Mouse (Mus musculus) hindbrain, embryonic 10.5 days (tissue): ENCODE measurements at regions not wholly inside any gene's neighbourhood (a gene's known extent, or its start where the extent isn't known, plus 50 kb on each side); places are given as distances from the start of the nearest gene placed in this dataset.

Experiments used
- DNase-seq: peaks from one replicate; pipeline ENCODE4 v3.0.0-alpha.2; 2017; ENCODE audit warnings: low spot score
- H3K27ac ChIP-seq: fragments of 300-500 bp; sonication (generic); 2 replicates; pipeline ENCODE4 v1.5.1; 2016; ENCODE audit warnings: mild to moderate bottlenecking, moderate library complexity
- H3K27me3 ChIP-seq: fragments of 300-500 bp; sonication (generic); 2 replicates; pipeline ENCODE4 v1.6.1; 2016; ENCODE audit warnings: mild to moderate bottlenecking; ENCODE audit not compliant: poor library complexity, insufficient read depth, severe bottlenecking
- H3K36me3 ChIP-seq: fragments of 300-500 bp; sonication (generic); 2 replicates; pipeline ENCODE4 v1.6.1; 2016; ENCODE audit warnings: mild to moderate bottlenecking, moderate library complexity
- H3K4me1 ChIP-seq: fragments of 300-500 bp; sonication (generic); replicated peaks from 2 replicates; pipeline ENCODE4 v1.6.1; 2016; ENCODE audit warnings: mild to moderate bottlenecking
- H3K4me3 ChIP-seq: fragments of 300-500 bp; sonication (generic); 2 replicates; pipeline ENCODE4 v1.5.1; 2016; ENCODE audit warnings: mild to moderate bottlenecking, moderate library complexity
- H3K9me3 ChIP-seq: fragments of 300-500 bp; sonication (generic); 2 replicates; pipeline ENCODE4 v1.6.1; 2016; ENCODE audit warnings: mild to moderate bottlenecking, moderate library complexity
- WGBS: fragments of 180-500 bp; shearing (Covaris S2); methylation state at CpG from one replicate; pipeline ENCODE4 v1.1.7; 2016; 5-methylcytosine and 5-hydroxymethylcytosine counted together

DNA sequence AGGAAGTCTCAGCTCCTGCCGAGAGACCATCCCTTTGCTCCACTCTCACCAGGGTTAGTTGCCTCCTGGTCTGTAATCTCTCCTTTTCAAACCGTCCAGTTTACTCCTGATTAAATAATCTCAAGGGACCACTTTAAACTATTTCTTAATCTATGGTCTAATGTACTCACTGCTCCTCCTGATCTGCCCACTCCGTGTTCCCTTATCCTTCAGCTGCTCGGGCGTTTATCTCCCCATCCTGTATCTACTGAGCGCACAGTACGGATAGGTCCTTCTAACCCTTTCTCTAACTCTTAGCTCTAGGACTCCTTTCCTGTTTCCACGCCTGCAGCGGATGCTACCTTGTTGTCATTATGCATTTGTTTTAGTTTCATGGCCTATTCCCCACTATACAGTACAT is 67.1 kb upstream of the Picalm start:
- no peaks in the 10 kb centered on the region for H3K9me3 ChIP-seq
- no peaks in the 10 kb centered on the region for H3K36me3 ChIP-seq
- no peak for DNase-seq
- H3K27ac ChIP-seq: no peak overlapping the region
- H3K4me3 ChIP-seq: no peak overlapping the region
- peaks cover 14% of the 10 kb centered on the region; the same call in 1 of the 2 replicates for H3K4me1 ChIP-seq
- H3K27me3 ChIP-seq: no peaks in the 10 kb centered on the region
- WGBS: 89% methylated on average over 9 of the region's 9 CpGs

DNA sequence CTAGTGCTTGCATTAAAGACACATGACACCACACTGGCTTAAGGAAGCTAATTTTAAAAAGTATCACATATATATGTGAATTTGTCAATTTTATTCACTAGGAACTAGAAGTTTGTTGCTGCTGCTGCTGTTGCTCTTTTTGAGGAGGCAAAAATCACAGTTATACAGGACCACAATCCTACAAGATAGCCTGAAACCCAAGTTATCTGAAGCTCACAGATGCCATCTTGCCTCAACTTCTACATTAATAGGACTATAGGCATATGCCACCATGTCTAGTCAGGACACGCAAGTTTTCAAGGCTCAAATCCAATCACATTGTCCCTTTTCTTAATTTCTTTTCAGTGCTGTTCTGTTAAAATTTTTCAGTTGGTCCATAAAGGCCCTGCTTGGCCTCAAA is 65.8 kb upstream of the Picalm start:
- Histone ChIP-seq H3K27me3 (no peaks in the 10 kb centered on the region), H3K4me3 (no peak overlapping the region), H3K36me3 (no peaks in the 10 kb centered on the region), H3K9me3 (no peaks in the 10 kb centered on the region), H3K4me1 (peaks cover 17% of the 10 kb centered on the region; the same call in 1 of the 2 replicates), H3K27ac (no peak overlapping the region)
- 94% methylated on average over 1 of the region's 1 CpGs for whole genome bisulfite sequencing
- DNase-seq: no peak

DNA sequence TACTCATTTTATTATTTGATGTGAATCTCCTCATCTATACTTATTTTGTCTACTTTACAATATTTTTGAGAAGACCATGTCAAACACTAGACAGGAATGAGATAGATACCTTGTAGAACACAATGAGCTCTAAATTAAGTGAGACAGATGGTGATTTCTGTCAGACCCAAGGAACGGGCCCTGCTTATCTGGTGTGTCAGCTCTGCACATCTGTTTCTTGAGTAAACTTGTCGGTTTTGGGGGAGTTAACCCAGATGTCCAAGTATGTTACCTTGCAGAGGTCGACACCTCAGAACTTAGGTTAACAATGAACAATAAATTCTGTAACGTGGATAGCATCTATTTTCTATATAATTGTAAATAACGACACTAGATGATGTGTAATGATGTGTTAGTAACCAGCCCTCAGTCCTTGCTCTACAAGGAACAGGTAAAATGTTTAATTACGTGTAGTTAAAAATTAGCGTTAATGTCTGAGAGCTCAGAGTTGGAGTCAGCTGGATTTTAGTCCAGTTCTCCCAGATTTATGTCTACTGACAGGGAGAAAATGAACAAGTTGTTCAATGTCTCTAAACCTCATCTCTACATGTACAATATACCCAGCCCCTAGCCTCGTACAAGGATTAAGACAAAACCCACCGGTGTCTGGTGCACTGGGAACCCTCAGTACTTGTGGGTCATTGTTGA is 64.6 kb upstream of the Picalm start:
- 82% methylated on average over 9 of the region's 9 CpGs for WGBS
- H3K9me3 ChIP-seq: no peaks in the 10 kb centered on the region
- H3K27ac ChIP-seq: no peak overlapping the region
- H3K27me3 ChIP-seq: no peaks in the 10 kb centered on the region
- no peaks in the 10 kb centered on the region for H3K36me3 ChIP-seq
- 0 out of 2 replicates have a peak, but pooled peaks cover 5% of the 10 kb centered on the region for H3K4me1 ChIP-seq
- no peak overlapping the region for H3K4me3 ChIP-seq
- no peak for DNase-seq

DNA sequence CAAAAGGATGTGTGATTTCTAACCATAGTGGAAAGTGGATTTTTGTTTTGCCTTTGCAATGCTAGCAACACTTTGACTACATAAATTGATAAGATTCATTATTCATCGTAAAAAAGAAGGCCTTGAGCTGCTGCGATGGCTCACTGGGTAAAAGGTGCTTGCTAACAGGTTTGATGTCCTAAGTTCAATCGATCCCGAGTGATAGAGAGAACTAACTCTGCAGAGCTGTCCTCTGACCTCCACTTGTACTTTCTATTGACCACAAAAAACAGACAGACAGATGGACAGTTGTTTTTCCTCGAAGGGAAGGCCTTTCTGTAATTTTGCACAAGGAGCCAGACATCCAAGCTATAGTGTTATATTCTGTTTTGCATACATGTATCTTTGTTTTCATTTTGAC is 63.7 kb upstream of the Picalm start:
- Histone ChIP-seq H3K36me3 (no peaks in the 10 kb centered on the region), H3K4me1 (0 out of 2 replicates have a peak, but pooled peaks cover 4% of the 10 kb centered on the region), H3K27me3 (no peaks in the 10 kb centered on the region), H3K27ac (no peak overlapping the region), H3K4me3 (no peak overlapping the region), H3K9me3 (no peaks in the 10 kb centered on the region)
- DNase-seq: no peak
- 91% methylated on average over 5 of the region's 5 CpGs for WGBS

DNA sequence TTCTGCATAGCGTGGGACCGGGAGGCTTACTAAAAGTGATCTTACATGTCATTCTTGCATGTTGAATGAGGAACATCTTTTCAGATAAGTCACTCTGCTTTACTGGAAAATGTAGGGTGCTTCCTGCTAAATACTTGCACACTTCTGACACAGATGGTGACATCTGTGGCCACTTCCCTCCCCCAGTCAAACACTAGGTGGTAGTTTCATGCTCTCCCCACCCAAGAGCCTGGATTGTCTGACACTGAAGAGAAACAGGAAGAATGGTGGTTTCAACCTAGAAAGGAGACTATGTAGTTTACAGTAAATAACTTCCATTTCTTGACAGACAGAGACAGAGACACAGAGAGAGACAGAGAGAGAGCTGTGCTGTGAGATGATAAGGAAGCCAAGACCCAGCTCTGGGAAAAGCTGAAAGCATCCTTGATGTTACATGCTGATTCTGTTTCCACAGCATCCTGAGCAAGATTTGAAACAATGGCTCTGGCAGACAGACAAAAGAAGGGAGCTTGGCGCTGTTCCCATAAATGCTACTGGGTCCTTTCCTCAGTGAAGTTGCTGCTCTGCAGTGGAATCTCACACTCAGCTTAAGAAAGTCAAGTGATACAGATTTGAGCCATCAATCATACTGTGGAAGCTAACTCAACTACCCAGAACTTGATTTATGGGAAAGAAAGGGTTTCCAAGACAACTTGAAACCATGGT is 61.9 kb upstream of the Picalm start:
- WGBS: 87% methylated on average over 3 of the region's 3 CpGs
- Histone ChIP-seq H3K9me3 (no peaks in the 10 kb centered on the region), H3K27ac (no peak overlapping the region), H3K27me3 (no peaks in the 10 kb centered on the region), H3K4me3 (no peak overlapping the region), H3K36me3 (no peaks in the 10 kb centered on the region), H3K4me1 (0 out of 2 replicates have a peak, but pooled peaks cover 4% of the 10 kb centered on the region)
- no peak for DNase-seq

DNA sequence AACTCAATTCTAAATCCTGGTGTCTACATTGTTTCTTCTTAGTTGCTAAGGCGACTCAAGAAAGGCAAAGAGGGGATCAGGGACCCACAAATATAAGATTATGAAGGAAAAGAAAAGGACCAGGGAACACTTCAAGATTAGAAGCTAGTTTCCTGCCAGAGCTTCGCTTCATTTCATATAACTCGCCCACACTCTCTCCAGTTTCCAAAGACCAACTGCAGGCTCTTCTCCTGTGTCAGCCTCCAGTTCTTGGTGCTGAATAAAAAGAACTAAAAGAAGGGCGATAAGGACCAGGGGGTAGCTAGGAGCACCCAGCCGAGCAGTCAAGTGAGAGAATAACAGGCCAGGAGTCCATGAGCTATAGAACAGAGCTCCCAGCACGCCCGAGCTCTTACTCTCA is 59.7 kb upstream of the Picalm start:
- no peaks in the 10 kb centered on the region for H3K9me3 ChIP-seq
- H3K27me3 ChIP-seq: no peaks in the 10 kb centered on the region
- WGBS: 79% methylated on average over 7 of the region's 7 CpGs
- H3K4me1 ChIP-seq: 0 out of 2 replicates have a peak, but pooled peaks cover 4% of the 10 kb centered on the region
- H3K27ac ChIP-seq: no peak overlapping the region; the same call in 1 of the 2 replicates
- DNase-seq: no peak
- no peaks in the 10 kb centered on the region for H3K36me3 ChIP-seq
- no peak overlapping the region for H3K4me3 ChIP-seq

DNA sequence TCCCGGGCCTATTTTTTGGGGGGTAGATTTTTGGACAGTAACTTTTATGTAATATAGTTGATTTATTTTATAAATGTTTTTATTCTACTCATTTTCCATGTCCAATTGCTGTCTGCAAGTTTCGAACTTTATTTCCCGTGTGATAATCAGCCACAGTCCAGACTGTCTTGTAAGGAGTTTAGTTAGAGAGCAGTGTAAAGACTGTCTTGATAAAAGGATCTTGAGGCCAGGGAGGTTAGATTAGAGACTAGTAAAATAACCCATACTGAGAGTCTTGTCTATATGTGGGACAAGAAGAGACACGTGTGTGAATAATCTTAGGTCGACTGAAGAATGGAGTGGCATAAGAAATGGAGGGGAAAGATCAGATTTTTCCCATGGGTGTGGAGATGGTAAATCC is 56.1 kb upstream of the Picalm start:
- Histone ChIP-seq H3K27ac (no peak overlapping the region), H3K9me3 (no peaks in the 10 kb centered on the region), H3K4me3 (no peak overlapping the region), H3K27me3 (no peaks in the 10 kb centered on the region), H3K36me3 (no peaks in the 10 kb centered on the region), H3K4me1 (no peaks in the 10 kb centered on the region)
- DNase-seq: no peak
- 89% methylated on average over 5 of the region's 5 CpGs for WGBS

DNA sequence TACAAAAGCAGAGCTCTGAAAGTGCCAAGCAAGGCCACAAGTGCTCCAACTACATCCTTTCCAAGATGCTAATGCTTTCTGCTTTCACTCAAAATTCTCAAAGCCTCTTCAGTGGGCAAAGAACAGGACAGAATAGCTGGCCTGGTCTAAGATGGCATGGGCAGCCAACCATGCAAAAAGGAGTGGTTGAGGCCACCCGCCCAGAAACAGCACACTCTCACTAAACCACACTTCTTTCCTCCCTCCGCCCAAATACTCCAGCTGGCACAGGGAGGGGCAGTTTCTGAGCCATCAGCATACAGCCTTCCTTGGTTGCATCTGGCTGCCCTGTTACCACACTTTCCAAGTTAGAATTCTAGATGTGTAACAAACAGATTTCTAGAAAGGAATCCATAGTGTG is 55.4 kb upstream of the Picalm start:
- Histone ChIP-seq H3K4me3 (no peak overlapping the region), H3K9me3 (no peaks in the 10 kb centered on the region), H3K27me3 (no peaks in the 10 kb centered on the region), H3K27ac (no peak overlapping the region), H3K36me3 (no peaks in the 10 kb centered on the region), H3K4me1 (no peaks in the 10 kb centered on the region)
- DNase-seq: no peak
- 85% methylated on average over 2 of the region's 2 CpGs for WGBS

DNA sequence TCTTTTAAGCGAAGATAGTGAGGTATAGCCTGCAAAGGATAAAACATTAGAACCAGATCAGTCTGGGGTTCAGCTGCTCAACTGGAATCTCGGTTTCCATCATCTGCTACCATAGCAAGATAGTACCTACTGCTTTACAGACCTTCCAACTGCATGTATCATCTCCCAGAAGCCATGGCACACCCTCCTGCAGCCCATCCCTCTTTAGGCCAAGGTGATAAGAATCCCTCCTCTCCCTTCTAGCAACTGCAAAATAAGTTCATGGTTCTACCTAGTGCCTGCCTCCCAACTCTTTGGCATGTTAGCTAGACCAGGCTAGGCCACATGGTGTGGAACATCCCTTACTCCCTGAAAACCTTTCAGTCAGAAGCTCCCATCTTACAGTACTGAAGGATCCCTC is 52.4 kb upstream of the Picalm start:
- 89% methylated on average over 2 of the region's 2 CpGs for WGBS
- H3K4me3 ChIP-seq: no peak overlapping the region
- no peak overlapping the region for H3K27ac ChIP-seq
- no peaks in the 10 kb centered on the region for H3K27me3 ChIP-seq
- DNase-seq: no peak
- H3K36me3 ChIP-seq: no peaks in the 10 kb centered on the region
- no peaks in the 10 kb centered on the region for H3K9me3 ChIP-seq
- H3K4me1 ChIP-seq: no peaks in the 10 kb centered on the region

DNA sequence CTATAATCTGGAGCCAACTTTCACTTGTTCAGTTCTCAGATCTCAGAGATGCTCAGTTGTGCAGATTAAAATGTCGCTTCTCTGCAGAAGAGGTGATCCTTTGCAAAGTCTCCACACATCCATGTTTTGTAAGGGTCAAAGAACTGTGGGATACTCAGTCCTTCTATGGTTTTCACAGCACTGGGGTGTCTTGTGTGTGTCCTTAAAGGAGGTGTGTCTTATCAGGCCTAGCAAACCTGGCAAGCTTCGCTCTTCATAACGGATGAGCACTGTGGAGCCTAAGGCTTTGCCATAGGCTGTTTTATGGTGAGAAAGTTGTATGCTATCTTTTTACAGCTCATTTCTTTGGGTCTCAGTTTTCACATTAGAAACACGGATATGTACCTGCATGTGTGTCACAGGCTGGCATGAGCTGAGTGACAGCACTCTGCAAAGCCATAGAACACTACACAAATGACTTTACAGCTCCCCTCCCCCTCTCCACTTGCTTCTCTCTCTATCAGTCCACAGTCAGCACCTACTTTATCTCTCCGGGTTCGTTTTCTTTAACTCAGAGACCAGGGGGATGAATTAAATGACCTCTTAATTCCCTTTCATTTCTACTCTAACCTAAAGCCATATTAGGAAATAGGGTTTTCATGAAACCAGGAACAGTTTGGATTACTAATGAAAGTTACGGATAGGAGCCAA is 49.8 kb upstream of the Picalm start:
- Histone ChIP-seq H3K4me1 (no peaks in the 10 kb centered on the region), H3K4me3 (no peak overlapping the region), H3K27ac (no peak overlapping the region), H3K9me3 (no peaks in the 10 kb centered on the region), H3K36me3 (no peaks in the 10 kb centered on the region), H3K27me3 (no peaks in the 10 kb centered on the region)
- WGBS: 79% methylated on average over 7 of the region's 7 CpGs
- no peak for DNase-seq
